Mouse (Mus musculus) forebrain, embryonic 14.5 days (tissue): Measurements from ENCODE around the gene Itga9. TPM values are rescaled to one million over a fixed set of nuclear protein-coding genes. Genes with fewer than 3 reads are reported as not detected.
"Not testable (repeated sequence)": the region's sequence is repeated elsewhere in the genome, so short reads cannot be mapped to it uniquely, and the experiment has no call there.

Experiments
- ATAC-seq: fragments of 200-750 bp; cut with Nextera tagmentation; 2 replicates; pipeline ENCODE4 v1.8.0; 2017; ENCODE audit warnings: mild to moderate bottlenecking, moderate library complexity
- DNase-seq: peaks from one replicate; pipeline ENCODE4 v3.0.0-alpha.2; 2015; ENCODE audit warnings: low spot score
- H3K27ac ChIP-seq: fragments of 300-500 bp; sonication (generic); 2 replicates; pipeline ENCODE4 v1.5.1; 2014; ENCODE audit warnings: low read depth, mild to moderate bottlenecking, control low read depth, low read length, moderate library complexity
- H3K27me3 ChIP-seq: fragments of 300-500 bp; sonication (generic); replicated peaks from 2 replicates; pipeline ENCODE4 v1.6.1; 2014; ENCODE audit warnings: low read length, control low read depth, mixed read lengths; ENCODE audit not compliant: control insufficient read depth, insufficient read depth
- H3K36me3 ChIP-seq: fragments of 300-500 bp; sonication (generic); 2 replicates; pipeline ENCODE4 v1.6.1; 2014; ENCODE audit warnings: low read length, control low read depth; ENCODE audit not compliant: control insufficient read depth, insufficient read depth
- H3K4me1 ChIP-seq: fragments of 300-500 bp; sonication (generic); 2 replicates; pipeline ENCODE4 v1.6.1; 2014; ENCODE audit warnings: antibody characterized with exemption, low read length, control low read depth; ENCODE audit not compliant: control insufficient read depth, insufficient read depth
- H3K4me2 ChIP-seq: fragments of 300-500 bp; sonication (generic); 2 replicates; pipeline ENCODE4 v1.6.1; 2014; ENCODE audit warnings: mild to moderate bottlenecking, control low read depth, low read length
- H3K4me3 ChIP-seq: fragments of 300-500 bp; sonication (generic); 2 replicates; pipeline ENCODE4 v1.5.1; 2014; ENCODE audit warnings: low read depth, low read length, control low read depth
- H3K9ac ChIP-seq: fragments of 300-500 bp; sonication (generic); 2 replicates; pipeline ENCODE4 v1.6.1; 2014; ENCODE audit warnings: mild to moderate bottlenecking, low read length, control low read depth, moderate library complexity
- H3K9me3 ChIP-seq: fragments of 300-500 bp; sonication (generic); replicated peaks from 2 replicates; pipeline ENCODE4 v1.6.1; 2016; ENCODE audit warnings: low read length, control low read depth, mixed read lengths; ENCODE audit not compliant: control insufficient read depth
- WGBS: fragments of 180-500 bp; shearing (Covaris S2); extraction: QIAGEN DNeasy Blood & Tissue Kit; methylation state at CpG from one replicate; pipeline ENCODE4 v1.1.7; 2014; 5-methylcytosine and 5-hydroxymethylcytosine counted together
- polyA plus RNA-seq: library from polyadenylated mRNA; unstranded; fragments of >200 nt; fragmentation: Nextera tagmentation; extraction: Ambion mirVana; gene quantifications from 2 replicates; pipeline ENCODE4 v1.2.1, GENCODE M21; 2014

Itga9 gene
- polyA plus RNA-seq, 1 experiment from 2014 or later, result 0.88 TPM

- no peaks in the 10 kb centered on the region for H3K9me3 ChIP-seq
- ATAC-seq (no peak), DNase-seq (no peak)
- no peak overlapping the region for H3K9ac ChIP-seq
- H3K27me3 ChIP-seq, result no peaks in the 10 kb centered on the region
- WGBS, result 91% methylated on average over 8 of the region's 8 CpGs
- no peaks in the 10 kb centered on the region for H3K36me3 ChIP-seq
- H3K4me1 ChIP-seq, result no peaks in the 10 kb centered on the region
- H3K27ac ChIP-seq, result no peak overlapping the region
- no peak overlapping the region for H3K4me3 ChIP-seq
- H3K4me2 ChIP-seq, result no peak overlapping the region
Measured at GRCm38 (mm10) chr9:118593443-118593842, 13.0 kb upstream of the Itga9 start.

GRCm38 (mm10) chr9:118596767-118597166 lies 9.7 kb upstream of the Itga9 start:
- DNase-seq (no peak), ATAC-seq (no peak)
- no peak overlapping the region for H3K4me2 ChIP-seq
- no peaks in the 10 kb centered on the region for H3K27me3 ChIP-seq
- no peak overlapping the region for H3K4me3 ChIP-seq
- H3K9me3 ChIP-seq, result no peaks in the 10 kb centered on the region
- no peaks in the 10 kb centered on the region for H3K36me3 ChIP-seq
- no peak overlapping the region for H3K27ac ChIP-seq
- WGBS, result 90% methylated on average over 7 of the region's 7 CpGs
- no peak overlapping the region for H3K9ac ChIP-seq
- H3K4me1 ChIP-seq, result no peaks in the 10 kb centered on the region

- not testable (repeated sequence) for H3K27me3 ChIP-seq, ATAC-seq, H3K9ac ChIP-seq, H3K4me1 ChIP-seq, H3K4me2 ChIP-seq, DNase-seq, H3K36me3 ChIP-seq, H3K4me3 ChIP-seq, H3K9me3 ChIP-seq, H3K27ac ChIP-seq
- 48% methylated on average over 2 of the region's 3 CpGs for WGBS
Measured at GRCm38 (mm10) chr9:118600393-118600792, 6.1 kb upstream of the Itga9 start.

GRCm38 (mm10) chr9:118602576-118602975 lies 3.9 kb upstream of the Itga9 start:
- Histone ChIP-seq H3K27me3 (peaks cover 9% of the 10 kb centered on the region; the same call in 1 of the 2 replicates), H3K27ac (no peak overlapping the region), H3K9ac (no peak overlapping the region), H3K4me2 (no peak overlapping the region), H3K36me3 (no peaks in the 10 kb centered on the region), H3K9me3 (no peaks in the 10 kb centered on the region), H3K4me3 (no peak overlapping the region), H3K4me1 (peaks cover 7% of the 10 kb centered on the region)
- WGBS, result 74% methylated on average over 5 of the region's 5 CpGs
- ATAC-seq, result no peak
- no peak for DNase-seq

- no peaks in the 10 kb centered on the region for H3K9me3 ChIP-seq
- WGBS, result under 1% methylated on average over 38 of the region's 68 CpGs
- DNase-seq, result peak; percentile 39
Measured at GRCm38 (mm10) chr9:118606817-118607371, 404 bp downstream of the Itga9 start.

GRCm38 (mm10) chr9:118607701-118608401 lies 1.4 kb downstream of the Itga9 start:
- Histone ChIP-seq H3K4me3 (no peak overlapping the region), H3K27me3 (peaks cover 18% of the 10 kb centered on the region; the same call in 1 of the 2 replicates), H3K36me3 (no peaks in the 10 kb centered on the region), H3K9me3 (no peaks in the 10 kb centered on the region), H3K9ac (no peak overlapping the region), H3K27ac (no peak overlapping the region), H3K4me2 (peak overlapping the region; percentile 93; the same call in 1 of the 2 replicates), H3K4me1 (peaks cover 7% of the 10 kb centered on the region)
- 28% methylated on average over 16 of the region's 16 CpGs for whole genome bisulfite sequencing
- ATAC-seq (no peak), DNase-seq (peak; percentile 22)

More at GRCm38 (mm10) chr9:118606817-118607371, 404 bp downstream of the Itga9 start:
- H3K27me3 ChIP-seq, result peaks cover 18% of the 10 kb centered on the region; the same call in 1 of the 2 replicates
- peak overlapping the region; percentile 70 for H3K9ac ChIP-seq
- H3K4me2 ChIP-seq, result peak overlapping the region; percentile 93
- H3K4me3 ChIP-seq, result peak overlapping the region; percentile 56
- H3K4me1 ChIP-seq, result peaks cover 7% of the 10 kb centered on the region
- H3K36me3 ChIP-seq, result no peaks in the 10 kb centered on the region
- ATAC-seq, result peak; percentile 69
- H3K27ac ChIP-seq, result peak overlapping the region; percentile 14; the same call in 1 of the 2 replicates

GRCm38 (mm10) chr9:118608556-118608955 lies 2.1 kb downstream of the Itga9 start:
- ATAC-seq (no peak), DNase-seq (no peak)
- no peak overlapping the region for H3K4me3 ChIP-seq
- no peak overlapping the region for H3K4me2 ChIP-seq
- H3K9me3 ChIP-seq, result no peaks in the 10 kb centered on the region
- H3K27ac ChIP-seq, result no peak overlapping the region
- 42% methylated on average over 4 of the region's 4 CpGs for WGBS
- H3K9ac ChIP-seq, result no peak overlapping the region
- peaks cover 7% of the 10 kb centered on the region for H3K4me1 ChIP-seq
- peaks cover 18% of the 10 kb centered on the region; the same call in 1 of the 2 replicates for H3K27me3 ChIP-seq
- H3K36me3 ChIP-seq, result no peaks in the 10 kb centered on the region

GRCm38 (mm10) chr9:118610060-118610459 lies 3.6 kb downstream of the Itga9 start:
- Histone ChIP-seq H3K9me3 (no peaks in the 10 kb centered on the region), H3K27ac (no peak overlapping the region), H3K4me1 (peaks cover 7% of the 10 kb centered on the region), H3K4me3 (no peak overlapping the region), H3K27me3 (peaks cover 17% of the 10 kb centered on the region; the same call in 1 of the 2 replicates), H3K9ac (no peak overlapping the region), H3K36me3 (no peaks in the 10 kb centered on the region), H3K4me2 (no peak overlapping the region)
- DNase-seq, result peak; percentile 33
- 56% methylated on average over 10 of the region's 10 CpGs for WGBS
- no peak for ATAC-seq

- Histone ChIP-seq H3K9ac (no peak overlapping the region), H3K36me3 (no peaks in the 10 kb centered on the region), H3K4me3 (no peak overlapping the region), H3K27me3 (peaks cover 14% of the 10 kb centered on the region; the same call in 1 of the 2 replicates), H3K27ac (no peak overlapping the region), H3K4me2 (peak overlapping the region; percentile 17), H3K9me3 (no peaks in the 10 kb centered on the region), H3K4me1 (peaks cover 7% of the 10 kb centered on the region)
- WGBS, result 54% methylated on average over 14 of the region's 14 CpGs
- ATAC-seq (no peak), DNase-seq (peak; percentile 48)
Measured at GRCm38 (mm10) chr9:118611111-118611541, 4.6 kb downstream of the Itga9 start.
